Mouse (Mus musculus) regulatory T cell (primary cell): ENCODE measurements around the gene Tenm3.

Experiments
- in situ Hi-C: fragments of 300-600 bp; cut with MboI, MseI; formaldehyde crosslinking; loops from one replicate; pipeline ENCODE4 v1.15.1; 2025; ENCODE audit warnings: high pct_unique_total_duplicates

Tenm3 gene

DNA sequence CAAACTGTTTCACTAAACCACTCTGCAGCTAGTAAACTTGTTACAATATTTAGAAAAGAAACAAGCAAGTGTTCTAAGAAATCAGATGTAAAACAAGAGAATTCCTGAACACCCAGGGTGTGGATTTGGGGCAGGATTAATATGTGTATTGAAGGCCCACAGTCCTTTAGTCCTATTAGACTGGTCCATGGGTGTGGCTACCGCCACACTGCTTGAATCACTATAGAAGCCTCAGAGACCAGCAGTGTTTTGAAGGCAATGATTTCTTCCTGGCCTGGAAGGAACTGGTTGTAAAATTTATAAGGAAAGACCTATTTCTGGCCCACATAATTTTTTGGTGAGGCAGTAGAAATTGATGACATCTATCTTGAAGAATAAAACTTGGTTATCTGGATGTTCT, 33.1 kb downstream of the Tenm3 start:
- in situ Hi-C loops = no loop called here

DNA sequence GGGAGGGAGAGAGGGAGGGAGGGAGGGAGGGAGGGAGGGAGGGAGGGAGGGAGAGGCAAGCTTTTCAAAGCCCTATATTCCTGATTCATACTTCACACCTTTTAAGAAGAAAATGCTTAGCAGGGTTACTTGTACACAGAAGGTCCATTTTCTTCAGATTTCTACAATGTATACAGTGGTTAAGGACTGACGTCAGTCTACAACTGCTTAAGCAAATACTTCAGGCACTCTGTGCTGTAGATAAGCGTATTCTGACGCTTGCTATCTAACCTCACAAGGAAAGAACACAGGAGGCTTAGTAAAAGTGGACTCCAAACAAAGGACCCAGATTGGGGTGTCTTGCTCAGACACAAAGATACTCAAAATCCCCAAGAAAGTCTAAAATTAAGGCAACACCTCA, 34.6 kb downstream of the Tenm3 start:
- in situ Hi-C loops = no loop called here

DNA sequence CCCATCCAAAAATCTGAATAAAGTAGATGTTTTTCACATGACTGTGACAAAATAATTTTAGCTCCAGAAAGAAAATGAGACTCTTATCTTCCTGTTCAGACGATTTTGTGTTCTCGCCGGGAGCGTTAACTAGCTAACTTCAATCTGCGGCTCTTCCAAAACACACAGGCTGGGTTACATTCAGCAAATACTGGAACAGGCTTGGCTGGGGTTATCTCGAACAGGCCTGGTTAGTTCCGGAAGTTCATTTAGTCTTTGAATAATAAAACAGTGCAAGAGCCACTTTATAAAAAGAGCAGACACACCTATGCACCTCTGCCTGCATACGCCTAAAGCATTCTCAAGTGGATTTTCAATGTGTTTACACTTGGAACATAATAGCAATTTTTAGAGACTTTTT, 40.7 kb downstream of the Tenm3 start:
- in situ Hi-C loops = no loop called here

DNA sequence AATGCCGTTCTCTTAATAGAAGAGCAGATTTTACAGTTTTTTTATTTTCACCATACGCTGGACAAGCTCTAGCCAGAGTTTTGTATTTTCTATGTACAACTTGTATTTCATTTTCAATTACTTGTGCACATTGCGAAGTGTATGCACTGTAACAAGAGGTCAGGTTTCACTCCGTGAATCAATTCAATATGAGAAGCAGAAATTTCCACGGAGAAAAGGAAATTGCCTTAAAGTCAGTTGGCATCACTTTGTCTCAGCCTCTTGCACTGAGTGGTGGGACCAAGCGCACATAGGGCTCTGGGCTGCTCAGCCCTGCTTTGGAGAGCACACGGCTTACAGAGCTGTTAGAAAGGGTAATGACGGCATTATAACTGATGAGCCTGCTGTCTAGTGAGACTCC, 41.5 kb downstream of the Tenm3 start:
- in situ Hi-C loops = no loop called here

DNA sequence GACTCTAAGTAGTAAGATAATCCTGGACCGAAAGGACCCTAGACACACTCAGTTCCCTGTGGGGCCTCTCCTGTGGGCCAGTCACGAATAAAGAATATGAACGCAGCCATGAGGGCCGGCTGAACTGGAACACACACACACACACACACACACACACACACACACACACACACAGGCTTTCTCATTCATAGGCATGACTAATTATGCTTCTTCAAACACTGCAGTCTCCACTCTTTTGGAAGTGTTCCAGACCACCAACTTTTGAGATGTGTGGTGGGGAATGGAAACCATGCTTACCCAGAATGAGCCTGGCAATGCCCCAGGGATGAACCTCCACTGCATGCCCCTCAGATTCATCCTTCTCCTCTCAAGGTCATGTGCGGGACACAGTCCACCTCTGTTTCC, 45.8 kb downstream of the Tenm3 start:
- in situ Hi-C loops = no loop called here

DNA sequence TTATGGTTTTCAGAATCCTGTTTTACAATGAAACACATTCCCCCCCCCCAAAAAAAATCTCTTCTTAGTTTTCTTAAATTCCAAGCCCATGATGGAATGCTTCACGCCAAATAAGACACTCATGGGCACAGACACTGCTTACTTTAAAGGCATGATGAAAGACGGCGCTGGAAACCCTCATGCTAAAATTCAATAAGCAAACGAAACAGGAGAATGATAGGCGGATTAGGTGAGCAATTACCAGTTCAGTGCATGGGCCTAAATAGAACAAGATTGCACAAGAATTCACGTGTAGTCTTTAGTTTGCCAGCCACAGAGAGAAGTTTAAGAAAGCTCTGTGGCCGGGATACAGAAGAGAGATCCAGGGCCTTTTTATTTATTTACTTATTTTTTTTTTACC, 49.5 kb downstream of the Tenm3 start:
- in situ Hi-C loops = no loop called here

DNA sequence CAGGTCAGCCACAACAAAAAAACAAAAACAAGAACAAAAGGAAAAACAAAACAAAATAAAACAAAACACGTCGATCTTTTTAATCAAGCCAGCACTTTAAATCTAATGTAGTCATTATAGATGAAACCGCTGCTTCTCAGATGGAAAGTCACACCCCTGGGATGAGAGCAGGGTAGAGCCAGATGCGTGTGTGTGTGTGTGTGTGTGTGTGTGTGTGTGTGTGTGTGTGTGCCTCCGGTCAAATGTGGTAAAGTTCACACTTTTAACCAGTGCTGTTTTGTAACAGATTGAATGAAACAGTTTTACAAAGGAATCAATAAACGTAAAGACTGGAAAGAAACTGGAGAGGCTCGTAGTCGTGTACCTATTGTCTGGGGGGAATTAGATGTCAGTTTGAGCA, 50.0 kb downstream of the Tenm3 start:
- in situ Hi-C loops = no loop called here

DNA sequence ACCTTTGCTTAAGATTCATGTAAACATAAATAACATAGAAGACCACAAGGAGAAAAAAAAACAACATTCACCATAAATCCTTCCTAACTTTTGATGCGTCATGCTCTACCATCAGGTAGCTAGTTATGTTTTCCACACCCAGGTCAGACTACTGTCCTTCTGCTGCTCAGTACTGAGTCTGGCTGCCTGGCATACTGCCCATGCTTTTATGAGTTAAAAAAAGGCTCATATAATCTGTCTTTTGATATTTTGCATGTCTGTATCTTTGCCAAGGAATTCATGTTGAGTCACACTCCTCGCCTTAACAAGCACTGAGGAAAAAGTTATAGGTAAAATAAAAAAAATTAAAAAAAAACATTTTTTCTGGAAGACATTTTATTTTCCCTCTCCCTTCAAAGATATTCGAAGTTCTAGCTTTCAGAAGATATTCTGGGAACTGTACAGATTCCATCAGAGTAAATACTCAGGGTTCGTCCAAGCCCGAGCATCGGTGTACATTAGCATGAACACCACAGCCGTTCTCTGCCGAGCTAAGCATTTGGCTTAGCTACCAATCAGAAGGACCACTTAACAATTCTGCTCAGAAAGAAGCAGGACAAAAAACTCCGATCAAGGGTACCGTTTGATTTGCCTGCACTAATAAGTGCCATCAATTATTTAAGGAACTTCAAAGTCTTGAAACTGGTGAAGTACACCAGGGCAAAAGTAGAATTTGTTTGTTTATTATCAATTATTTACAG, 51.0 kb downstream of the Tenm3 start:
- in situ Hi-C loops = no loop called here

DNA sequence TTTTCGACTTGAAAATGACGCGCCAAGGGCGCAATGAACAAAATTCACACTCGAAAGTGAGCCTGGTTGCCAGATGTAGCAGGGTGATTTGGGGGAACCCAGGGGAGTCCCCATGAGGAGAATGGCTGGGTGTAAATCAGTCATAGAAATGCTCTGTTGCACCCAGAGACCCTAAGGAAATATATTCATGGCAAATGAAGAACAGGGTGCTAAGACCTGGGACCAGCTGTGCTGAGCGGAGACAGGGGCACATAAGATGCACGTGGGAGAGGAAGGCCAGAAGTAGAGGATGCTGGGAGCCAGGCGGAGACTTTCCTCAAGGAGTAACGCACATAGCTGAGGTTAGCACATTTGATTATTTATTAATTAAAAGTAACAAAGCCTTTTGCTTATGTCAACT, 60.4 kb downstream of the Tenm3 start:
- in situ Hi-C loops = no loop called here

DNA sequence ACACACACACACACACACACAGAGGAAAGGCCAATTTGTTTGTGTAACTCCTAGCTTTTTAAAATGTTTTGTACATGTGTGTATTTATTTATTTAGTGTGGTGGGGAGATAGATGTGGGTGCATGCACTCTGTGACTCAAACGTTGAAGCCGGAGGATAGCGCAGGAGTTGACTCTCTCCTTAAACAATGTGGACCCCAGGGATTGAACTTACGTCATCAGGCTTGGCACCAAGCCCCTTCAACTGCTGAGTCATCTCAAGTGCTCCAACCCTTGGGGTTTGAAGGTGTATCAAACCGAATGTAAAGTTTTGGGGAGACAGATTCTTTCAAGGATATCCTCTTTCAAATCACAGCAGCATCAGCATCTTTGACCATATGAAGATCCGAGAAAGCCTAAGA, 63.1 kb downstream of the Tenm3 start:
- in situ Hi-C loops = no loop called here

DNA sequence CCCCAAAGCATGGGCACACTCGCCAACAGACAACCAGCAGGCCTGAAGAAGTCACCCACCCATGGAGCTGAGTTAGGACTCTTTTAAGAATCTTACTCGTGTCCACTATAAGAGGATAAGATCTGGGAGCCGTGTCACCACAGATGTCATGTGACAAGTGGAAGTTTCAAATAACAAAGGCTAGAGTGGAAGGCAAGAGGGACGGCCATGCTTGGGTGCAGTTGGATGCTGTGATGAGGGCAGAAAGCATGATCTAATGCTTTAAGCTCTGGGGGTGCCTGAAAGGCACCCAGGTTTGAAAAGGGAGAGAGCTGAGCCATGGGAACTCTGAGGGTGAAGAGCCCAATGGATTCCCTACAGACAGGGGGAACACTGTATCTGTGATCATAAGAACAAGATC, 64.6 kb downstream of the Tenm3 start:
- in situ Hi-C loops = no loop called here

DNA sequence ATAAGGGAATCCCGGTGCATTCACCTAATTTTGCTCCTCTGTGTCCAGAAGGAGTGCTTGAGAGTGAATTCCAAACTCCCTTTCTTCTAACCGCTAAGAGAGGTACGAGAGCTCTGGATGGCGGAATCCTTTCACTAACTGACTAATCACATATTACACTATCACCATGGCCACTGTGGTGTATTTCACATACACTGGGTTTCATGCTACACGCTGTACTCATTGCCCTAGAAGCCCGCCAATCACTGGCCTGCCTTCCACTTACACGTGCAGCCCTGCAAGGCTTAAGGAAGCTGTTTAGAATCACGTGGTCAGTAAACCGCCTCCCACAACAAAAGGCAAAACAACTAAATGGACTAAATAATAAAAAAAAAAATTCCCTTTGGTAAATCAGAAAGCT, 67.7 kb downstream of the Tenm3 start:
- in situ Hi-C loops = no loop called here

DNA sequence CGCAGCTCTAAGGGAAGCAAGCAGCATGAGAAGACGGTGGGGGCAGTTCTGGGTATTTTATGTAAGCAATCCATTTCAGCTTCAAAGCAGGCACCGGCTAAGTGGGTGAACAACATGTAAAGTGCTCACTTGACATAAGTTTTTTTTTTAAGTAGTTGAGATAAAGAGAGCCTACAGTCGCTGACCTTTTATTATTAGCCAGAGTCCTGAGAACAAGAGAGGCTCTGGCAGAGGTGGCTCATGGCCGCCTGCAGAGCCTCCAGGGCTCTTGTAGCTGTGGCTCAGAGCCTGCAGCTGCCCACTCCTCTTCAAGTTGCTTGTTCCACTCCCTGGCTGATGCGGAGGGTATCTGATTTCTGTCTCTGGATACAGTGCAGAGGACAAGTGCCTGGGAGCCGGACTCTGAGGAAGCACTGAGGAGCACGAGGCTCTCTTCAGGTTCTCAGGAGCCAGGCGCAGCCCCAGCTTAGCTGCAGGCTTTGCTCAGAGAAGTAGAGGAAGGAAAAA, 68.2 kb downstream of the Tenm3 start:
- in situ Hi-C loops = no loop called here

DNA sequence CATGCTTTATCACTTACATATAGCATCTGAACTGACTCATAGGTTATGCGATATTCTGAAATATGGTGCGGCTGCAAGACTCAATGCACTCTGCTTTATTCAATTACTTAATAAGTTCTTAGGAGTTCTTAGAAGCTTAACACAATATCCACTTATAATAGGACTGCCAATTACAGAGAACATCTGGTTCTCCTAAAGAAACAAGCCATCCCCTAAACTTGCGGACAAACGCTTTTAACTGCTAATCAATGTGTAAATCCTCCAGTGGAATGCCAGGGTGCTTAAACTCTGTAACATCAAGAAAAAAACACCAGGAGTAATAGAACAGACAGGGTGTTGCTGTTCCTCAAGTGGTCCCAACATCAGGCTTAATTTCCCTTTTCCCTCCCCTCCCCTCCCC, 68.9 kb downstream of the Tenm3 start:
- in situ Hi-C loops = no loop called here

DNA sequence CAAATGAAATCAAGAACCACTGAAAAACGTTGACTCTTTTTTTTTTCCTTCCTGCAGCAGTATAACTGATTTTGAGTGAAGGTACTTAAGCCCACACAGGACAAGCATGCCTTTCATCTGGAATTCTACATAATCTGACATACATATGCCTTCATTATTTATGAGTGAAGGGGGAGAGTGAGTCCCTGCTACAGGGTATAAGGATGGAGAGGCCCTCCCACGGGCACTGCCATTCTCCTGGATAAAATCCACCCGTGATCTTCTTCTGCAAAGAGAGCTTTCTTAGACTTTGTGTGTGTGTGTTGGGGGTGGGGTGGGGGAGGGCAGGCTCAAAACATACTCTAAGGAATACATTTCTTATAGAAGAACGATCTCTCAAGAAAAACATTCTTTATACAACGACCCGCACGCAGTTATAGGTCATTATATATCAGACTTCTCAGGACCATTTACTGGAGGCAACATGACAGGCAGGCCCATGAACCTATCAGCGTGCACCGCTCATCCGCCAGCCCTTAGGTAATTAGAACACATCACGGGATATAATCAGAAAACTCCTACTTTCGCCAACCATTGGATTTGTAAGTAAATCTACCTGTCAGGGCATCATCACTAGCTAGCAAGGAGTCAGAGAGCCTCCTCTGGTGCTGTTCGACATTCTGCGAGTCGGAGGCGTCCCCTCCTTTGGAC, 77.1 kb downstream of the Tenm3 start:
- in situ Hi-C loops = no loop called here

DNA sequence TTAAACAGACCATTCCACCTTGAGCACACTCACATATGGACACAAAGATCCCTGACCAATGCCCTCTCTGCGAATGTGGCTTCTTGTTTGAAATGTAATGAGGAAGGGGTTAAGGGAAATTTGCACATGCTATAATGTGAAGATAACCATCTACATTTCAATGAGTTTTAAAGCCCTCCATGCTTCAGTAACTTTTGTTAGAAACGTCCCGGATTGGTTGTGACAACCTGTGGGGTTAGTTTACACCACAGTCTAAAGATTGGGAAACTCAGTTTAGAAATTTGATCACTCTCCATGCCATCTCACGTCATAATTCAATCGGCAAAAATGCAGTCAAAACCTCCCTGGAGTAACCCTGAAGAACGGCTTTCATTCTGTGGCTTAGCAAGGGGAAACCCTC, 78.5 kb downstream of the Tenm3 start:
- in situ Hi-C loops = no loop called here

DNA sequence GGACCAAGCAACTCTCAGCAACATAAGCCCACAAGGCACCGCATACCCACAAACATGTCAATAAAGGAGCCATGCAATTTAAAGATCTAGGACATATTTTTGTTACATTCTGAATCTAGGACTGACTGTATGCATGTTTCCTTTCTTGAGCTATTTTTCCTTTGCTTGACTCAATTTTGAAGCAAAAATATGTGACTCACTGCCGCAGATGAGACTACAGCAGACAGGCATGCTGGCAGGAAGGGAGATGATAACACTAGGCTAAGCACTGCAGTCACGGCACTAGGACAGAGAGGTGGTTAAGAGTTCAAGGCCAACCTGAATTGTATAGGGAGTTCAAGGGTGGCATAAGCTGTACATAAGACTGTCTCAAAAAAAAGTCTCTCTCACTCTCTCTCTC, 79.7 kb downstream of the Tenm3 start:
- in situ Hi-C loops = no loop called here

DNA sequence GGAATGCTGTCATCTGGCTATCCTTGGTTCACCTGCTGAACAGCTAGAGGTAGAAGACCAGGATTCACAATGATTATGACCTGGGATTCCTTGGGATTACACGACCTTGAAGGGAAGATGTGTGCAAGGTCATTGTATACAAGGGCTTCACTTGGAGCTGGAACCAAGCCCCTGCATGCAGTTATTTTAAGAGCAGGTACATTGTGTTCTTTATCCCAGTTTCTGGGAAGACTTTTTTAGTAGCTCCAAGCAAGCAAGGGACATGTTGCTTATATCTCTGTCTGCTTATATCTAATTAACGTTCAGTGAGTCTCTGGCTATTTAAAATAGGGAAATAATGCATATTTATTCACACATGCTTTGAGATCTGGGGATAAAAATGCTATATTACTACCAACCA, 86.9 kb downstream of the Tenm3 start:
- in situ Hi-C loops = no loop called here

DNA sequence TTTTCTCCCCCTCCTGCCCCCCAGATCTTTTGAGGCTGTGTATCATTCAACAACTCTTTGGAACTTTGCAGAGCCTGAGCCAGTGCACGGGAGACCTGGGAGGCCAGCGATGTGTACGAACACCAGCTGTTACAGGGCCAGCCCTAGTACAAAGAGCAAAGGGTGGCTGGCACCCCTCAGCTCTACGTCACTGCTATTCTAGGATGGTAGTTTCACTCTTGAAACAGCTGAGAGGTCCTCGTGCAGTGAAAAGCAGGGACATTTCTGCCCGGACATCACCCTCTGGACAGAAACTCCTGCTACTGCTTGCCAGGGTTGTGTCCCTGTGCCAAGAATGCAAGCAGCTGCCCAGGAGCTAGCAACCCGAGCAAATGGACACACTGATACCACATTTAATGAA, 88.3 kb downstream of the Tenm3 start:
- in situ Hi-C loops = no loop called here

DNA sequence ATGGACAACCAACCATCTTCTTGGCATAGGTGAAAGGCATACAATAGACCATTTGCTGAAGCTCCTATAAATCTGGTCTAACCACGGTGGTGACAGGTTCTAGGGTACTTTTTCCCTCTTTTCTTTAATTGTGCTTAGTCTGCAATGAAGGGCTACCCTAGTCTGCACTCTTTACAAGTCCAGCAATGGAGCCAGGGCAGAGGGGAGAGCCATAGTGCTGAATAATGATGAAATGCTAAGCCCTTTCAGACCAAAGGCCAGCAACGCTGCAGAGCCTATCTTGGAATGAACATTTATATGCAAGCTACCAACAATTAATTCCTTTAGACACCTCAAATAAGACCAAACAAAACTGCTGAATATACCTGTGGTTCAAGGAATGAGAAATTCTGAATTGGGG, 88.8 kb downstream of the Tenm3 start:
- in situ Hi-C loops = no loop called here

DNA sequence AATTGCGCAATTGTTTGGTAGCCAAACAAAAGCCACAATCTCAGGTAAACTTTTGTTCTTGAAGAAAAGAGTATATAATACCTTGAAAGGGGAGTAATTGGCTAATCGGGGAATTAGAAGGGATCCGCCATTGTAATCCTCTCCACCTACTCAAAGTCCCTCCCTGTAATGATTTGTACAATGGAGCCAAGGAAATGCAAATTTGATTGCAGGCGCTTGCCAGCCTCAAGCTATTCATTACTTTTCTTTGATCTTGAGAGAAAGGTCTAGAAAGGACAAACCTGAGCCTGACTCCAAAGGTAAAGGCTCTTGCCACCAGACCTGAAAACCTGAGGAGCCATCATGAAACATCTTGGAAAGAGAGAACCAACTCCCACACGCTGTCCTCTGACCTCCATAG, 91.8 kb downstream of the Tenm3 start:
- in situ Hi-C loops = no loop called here

DNA sequence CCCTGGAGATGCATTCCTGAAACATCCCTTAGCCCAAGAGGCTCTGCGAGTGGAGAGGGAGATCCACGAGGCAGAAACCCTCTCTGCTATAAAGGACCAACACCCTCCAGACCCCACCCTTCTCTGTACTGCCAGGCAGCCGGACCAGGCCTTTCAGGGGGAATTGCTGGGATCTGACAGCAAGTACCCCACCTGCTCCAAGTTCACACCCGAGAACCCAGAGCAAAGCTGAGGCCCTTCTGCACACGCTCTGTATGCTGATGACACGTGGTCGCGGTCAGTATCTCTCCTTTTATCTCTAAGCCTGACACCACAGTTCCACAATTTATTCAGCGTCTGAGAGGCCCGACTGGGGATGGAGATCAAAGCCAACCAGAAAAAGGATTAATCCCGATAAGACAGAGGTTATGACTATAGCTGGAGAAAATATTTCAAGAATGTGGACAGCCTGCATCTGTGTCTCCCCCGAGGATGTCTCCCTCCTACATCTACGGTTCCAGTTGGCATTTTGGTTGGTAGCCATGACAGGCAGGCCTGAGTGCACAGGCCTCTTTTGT, 95.2 kb downstream of the Tenm3 start:
- in situ Hi-C loops = loop anchor here (10.0 kb wide), 1 partner anchor 1484 kb away; no protein-coding TSS in a partner anchor

DNA sequence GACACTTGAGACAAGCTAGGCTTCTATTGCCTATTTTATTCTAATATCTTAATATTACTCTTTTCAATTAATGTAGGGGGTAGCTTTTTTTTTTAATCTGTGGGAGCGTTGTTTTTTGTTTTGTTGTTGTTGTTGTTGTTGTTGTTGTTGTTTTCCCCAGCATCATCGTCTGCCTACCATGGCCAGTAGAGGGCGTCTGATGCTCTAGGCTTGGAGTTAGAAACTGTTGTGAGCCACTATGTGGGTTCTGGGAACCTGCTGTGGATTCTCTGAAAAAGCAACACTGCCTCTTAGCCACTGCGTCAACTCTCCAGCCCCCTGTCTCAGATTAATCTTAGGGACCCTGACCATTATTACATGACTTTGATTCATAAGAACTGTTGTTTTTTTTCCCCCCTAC, 99.8 kb downstream of the Tenm3 start:
- in situ Hi-C loops = loop anchor here (10.0 kb wide), 1 partner anchor 1479 kb away; no protein-coding TSS in a partner anchor
